Mouse (Mus musculus): Measurements from ENCODE around the gene Slc23a3. TPM values are rescaled to one million over a fixed set of nuclear protein-coding genes. Genes with fewer than 3 reads are reported as not detected.
A peak's percentile ranks its signal among the peaks of the same experiment; 100 is the strongest.

The Slc23a3 gene
- polyA plus RNA-seq, 1 experiment from 2014 or later, result not detected

- WGBS, result 73% methylated on average over 3 of the region's 3 CpGs
- Histone ChIP-seq H3K27ac (no peak overlapping the region), H3K4me3 (no peak overlapping the region), H3K4me1 (no peaks in the 10 kb centered on the region), H3K4me2 (no peak overlapping the region), H3K9ac (no peak overlapping the region), H3K36me3 (replicated peaks) (no peaks in the 10 kb centered on the region), H3K27me3 (replicated peaks) (no peaks in the 10 kb centered on the region), H3K9me3 (no peaks in the 10 kb centered on the region)
- ATAC-seq (replicated peaks), result no peak
Measured at GRCm38 (mm10) chr1:75155837-75156236, 22.1 kb upstream of the Slc23a3 start.

DNA sequence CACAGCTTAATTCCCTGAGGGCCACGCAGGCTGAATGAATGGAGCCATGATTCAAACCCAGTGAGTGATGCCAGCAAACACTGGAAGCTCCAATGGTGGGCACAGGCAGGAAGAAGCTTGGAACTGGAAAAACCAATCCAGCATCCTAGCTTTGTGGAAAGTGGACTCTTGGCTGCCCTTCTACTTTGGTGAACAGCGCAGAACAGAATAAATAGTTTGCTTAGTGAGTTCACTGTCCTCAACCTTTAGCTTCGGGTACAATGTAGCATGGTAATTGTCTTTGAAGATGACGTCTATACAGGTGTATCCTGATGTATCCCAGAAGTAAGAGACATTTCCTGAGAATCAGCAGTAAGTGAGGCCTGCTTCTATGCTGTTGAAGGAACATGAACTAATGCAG is 15.0 kb upstream of the Slc23a3 start:
- H3K4me2 ChIP-seq, result no peak overlapping the region
- H3K27me3 ChIP-seq (replicated peaks), result no peaks in the 10 kb centered on the region
- H3K9ac ChIP-seq, result no peak overlapping the region
- peaks cover 13% of the 10 kb centered on the region for H3K4me1 ChIP-seq
- peaks cover 34% of the 10 kb centered on the region for H3K36me3 ChIP-seq (replicated peaks)
- no peaks in the 10 kb centered on the region for H3K9me3 ChIP-seq
- ATAC-seq (replicated peaks), result no peak
- 91% methylated on average over 4 of the region's 4 CpGs for WGBS
- H3K27ac ChIP-seq, result no peak overlapping the region
- no peak overlapping the region for H3K4me3 ChIP-seq

- Histone ChIP-seq H3K9me3 (no peaks in the 10 kb centered on the region), H3K4me1 (peaks cover 16% of the 10 kb centered on the region), H3K36me3 (replicated peaks) (peaks cover 34% of the 10 kb centered on the region), H3K4me2 (no peak overlapping the region), H3K9ac (no peak overlapping the region), H3K27ac (no peak overlapping the region), H3K27me3 (replicated peaks) (no peaks in the 10 kb centered on the region), H3K4me3 (no peak overlapping the region)
- whole genome bisulfite sequencing, result 87% methylated on average over 7 of the region's 7 CpGs
- no peak for ATAC-seq (replicated peaks)
Measured at GRCm38 (mm10) chr1:75147411-75148135, 13.9 kb upstream of the Slc23a3 start.

GRCm38 (mm10) chr1:75145589-75145988 is 11.9 kb upstream of the Slc23a3 start:
- Histone ChIP-seq H3K9me3 (no peaks in the 10 kb centered on the region), H3K9ac (no peak overlapping the region), H3K36me3 (replicated peaks) (peaks cover 34% of the 10 kb centered on the region), H3K4me1 (peaks cover 28% of the 10 kb centered on the region), H3K4me2 (no peak overlapping the region), H3K4me3 (no peak overlapping the region), H3K27ac (no peak overlapping the region), H3K27me3 (replicated peaks) (no peaks in the 10 kb centered on the region)
- no peak for ATAC-seq (replicated peaks)
- WGBS, result 89% methylated on average over 3 of the region's 3 CpGs

GRCm38 (mm10) chr1:75142301-75143261 is 8.9 kb upstream of the Slc23a3 start, which contains the start of the genes Cnppd1 and Retreg2:
Cnppd1 (minus strand) TSS chr1:75142711.
Retreg2 (plus strand) TSS chr1:75142778.
- no peaks in the 10 kb centered on the region for H3K27me3 ChIP-seq (replicated peaks)
- H3K36me3 ChIP-seq (replicated peaks), result peaks cover 41% of the 10 kb centered on the region
- H3K9me3 ChIP-seq, result no peaks in the 10 kb centered on the region
- H3K27ac ChIP-seq, result peak within 1 kb of the TSS; percentile 98
- peak within 1 kb of the TSS; percentile 92 for H3K4me2 ChIP-seq
- H3K4me1 ChIP-seq, result peaks cover 43% of the 10 kb centered on the region
- peak within 1 kb of the TSS; percentile 88 for H3K9ac ChIP-seq
- peak within 1 kb of the TSS; percentile 75 for H3K4me3 ChIP-seq
- under 1% methylated on average over 91 of the region's 91 CpGs for WGBS
- ATAC-seq (replicated peaks), result peak; percentile 90

GRCm38 (mm10) chr1:75141486-75142190 is 7.9 kb upstream of the Slc23a3 start:
- Histone ChIP-seq H3K9me3 (no peaks in the 10 kb centered on the region), H3K27me3 (replicated peaks) (no peaks in the 10 kb centered on the region), H3K4me1 (peaks cover 43% of the 10 kb centered on the region), H3K36me3 (replicated peaks) (peaks cover 35% of the 10 kb centered on the region), H3K4me3 (peak overlapping the region; percentile 75), H3K4me2 (peak overlapping the region; percentile 92), H3K27ac (peak overlapping the region; percentile 98), H3K9ac (peak overlapping the region; percentile 88)
- ATAC-seq (replicated peaks), result peak; percentile 24; the same call in 1 of the 2 replicates
- under 1% methylated on average over 52 of the region's 53 CpGs for whole genome bisulfite sequencing

DNA sequence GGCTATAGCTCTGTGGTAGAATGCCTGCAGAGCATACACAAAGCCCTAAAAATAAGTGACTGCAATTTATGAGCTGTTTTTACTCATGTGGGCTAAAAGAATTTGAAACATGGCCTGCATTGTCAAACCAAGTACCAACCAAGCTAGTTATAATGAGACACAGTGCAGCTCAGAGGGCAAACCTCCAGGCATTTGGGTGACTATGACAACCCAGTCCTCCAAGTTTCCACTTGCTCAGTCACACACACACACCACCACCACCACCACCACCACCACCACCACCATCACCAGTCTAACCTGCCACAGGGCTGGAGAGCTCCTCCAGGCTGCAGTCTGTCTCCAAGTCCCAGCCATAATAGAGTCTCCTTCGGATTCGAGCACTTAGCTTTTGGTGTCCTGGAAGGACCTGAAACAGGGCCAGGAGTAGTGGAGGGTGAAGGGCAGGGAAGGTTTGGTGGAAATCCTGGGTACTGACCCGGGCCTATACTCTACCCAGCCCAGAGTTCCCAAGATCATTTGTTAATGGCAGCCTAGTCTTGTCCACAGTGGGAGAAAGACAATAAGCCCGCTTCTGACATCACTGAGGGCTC is 7.0 kb upstream of the Slc23a3 start:
- peaks cover 27% of the 10 kb centered on the region for H3K36me3 ChIP-seq (replicated peaks)
- peaks cover 43% of the 10 kb centered on the region for H3K4me1 ChIP-seq
- peak overlapping the region; percentile 75 for H3K4me3 ChIP-seq
- H3K4me2 ChIP-seq, result peak overlapping the region; percentile 92
- H3K27ac ChIP-seq, result no peak overlapping the region; the same call in 1 of the 2 replicates
- no peak for ATAC-seq (replicated peaks)
- H3K9me3 ChIP-seq, result no peaks in the 10 kb centered on the region
- no peaks in the 10 kb centered on the region for H3K27me3 ChIP-seq (replicated peaks)
- H3K9ac ChIP-seq, result peak overlapping the region; percentile 88
- WGBS, result 63% methylated on average over 4 of the region's 4 CpGs

DNA sequence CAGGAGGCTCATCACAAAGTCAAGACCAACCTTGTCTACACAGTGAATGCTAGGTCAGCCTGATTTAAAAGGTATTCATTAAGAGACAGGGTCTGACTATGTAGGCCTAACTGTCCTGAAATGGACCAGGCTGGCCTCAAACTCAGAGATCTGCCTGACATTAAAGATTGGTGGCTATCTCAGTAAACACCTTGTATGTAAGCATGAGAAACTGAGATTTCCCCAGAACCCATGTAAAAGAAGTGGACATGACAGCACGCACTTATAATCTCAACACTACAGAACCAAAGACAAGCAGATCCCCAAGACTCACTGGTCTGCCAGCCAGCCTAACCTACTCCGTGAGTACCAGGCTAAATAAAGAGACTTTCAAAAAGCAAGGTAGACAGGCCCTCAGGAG is 4.8 kb upstream of the Slc23a3 start:
- 98% methylated on average over 2 of the region's 2 CpGs for WGBS
- Histone ChIP-seq H3K9ac (no peak overlapping the region), H3K4me3 (no peak overlapping the region), H3K27me3 (replicated peaks) (no peaks in the 10 kb centered on the region), H3K27ac (no peak overlapping the region), H3K4me2 (no peak overlapping the region), H3K4me1 (peaks cover 28% of the 10 kb centered on the region), H3K36me3 (replicated peaks) (peaks cover 14% of the 10 kb centered on the region; the same call in 1 of the 2 replicates), H3K9me3 (no peaks in the 10 kb centered on the region)
- ATAC-seq (replicated peaks), result no peak

DNA sequence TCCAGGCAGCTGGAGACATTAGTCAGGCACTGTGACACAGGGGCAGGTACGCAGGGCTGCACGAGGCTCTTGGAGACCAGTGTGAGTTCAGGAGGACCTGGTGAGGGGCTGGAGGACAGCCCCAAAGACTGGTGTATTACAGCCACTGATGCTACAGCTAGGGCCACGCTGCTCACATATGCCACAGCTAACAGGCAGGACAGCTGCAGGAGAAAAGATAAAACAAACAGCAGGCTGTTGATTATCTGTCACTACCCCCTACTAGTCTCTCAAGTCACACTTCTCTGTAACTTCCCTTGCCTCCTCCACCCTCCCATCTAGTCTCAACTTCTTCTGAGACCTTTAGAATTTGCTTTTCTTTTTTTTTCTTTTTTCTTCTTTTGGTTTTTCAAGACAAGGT is 3.0 kb upstream of the Slc23a3 start:
- Histone ChIP-seq H3K27me3 (replicated peaks) (no peaks in the 10 kb centered on the region), H3K9ac (no peak overlapping the region), H3K27ac (no peak overlapping the region), H3K4me2 (no peak overlapping the region), H3K4me3 (no peak overlapping the region), H3K9me3 (no peaks in the 10 kb centered on the region), H3K4me1 (peaks cover 23% of the 10 kb centered on the region), H3K36me3 (replicated peaks) (peaks cover 14% of the 10 kb centered on the region; the same call in 1 of the 2 replicates)
- ATAC-seq (replicated peaks), result no peak
- WGBS, result 93% methylated on average over 3 of the region's 3 CpGs

GRCm38 (mm10) chr1:75136293-75136692 is 2.6 kb upstream of the Slc23a3 start:
- Histone ChIP-seq H3K4me1 (peaks cover 23% of the 10 kb centered on the region), H3K9ac (no peak overlapping the region), H3K36me3 (replicated peaks) (peaks cover 14% of the 10 kb centered on the region; the same call in 1 of the 2 replicates), H3K9me3 (no peaks in the 10 kb centered on the region), H3K27me3 (replicated peaks) (no peaks in the 10 kb centered on the region), H3K4me2 (no peak overlapping the region), H3K4me3 (no peak overlapping the region), H3K27ac (no peak overlapping the region)
- WGBS, result 83% methylated on average over 6 of the region's 6 CpGs
- ATAC-seq (replicated peaks), result no peak

GRCm38 (mm10) chr1:75128641-75129040 is 5.0 kb downstream of the Slc23a3 start:
- Histone ChIP-seq H3K4me3 (no peak overlapping the region), H3K9ac (no peak overlapping the region), H3K4me1 (peaks cover 7% of the 10 kb centered on the region; the same call in 1 of the 2 replicates), H3K27me3 (replicated peaks) (no peaks in the 10 kb centered on the region), H3K36me3 (replicated peaks) (no peaks in the 10 kb centered on the region), H3K27ac (no peak overlapping the region), H3K9me3 (no peaks in the 10 kb centered on the region), H3K4me2 (no peak overlapping the region)
- 85% methylated on average over 3 of the region's 3 CpGs for WGBS
- ATAC-seq (replicated peaks), result no peak

All from midbrain, embryonic 15.5 days (tissue).